Mouse (Mus musculus) kidney, embryonic 15.5 days (tissue): Measurements from ENCODE around the gene Mrpl4. TPM values are rescaled to one million over a fixed set of nuclear protein-coding genes. Genes with fewer than 3 reads are reported as not detected.
A peak's percentile ranks its signal among the peaks of the same experiment; 100 is the strongest.
"Not testable (repeated sequence)": the region's sequence is repeated elsewhere in the genome, so short reads cannot be mapped to it uniquely, and the experiment has no call there.

ENCODE experiments used
- ATAC-seq: fragments of 200-750 bp; cut with Nextera tagmentation; replicated peaks from 2 replicates; pipeline ENCODE4 v1.8.0; 2017; ENCODE audit warnings: moderate TSS enrichment; ENCODE audit not compliant: low FRiP score
- H3K27ac ChIP-seq: fragments of 300-500 bp; sonication (generic); 2 replicates; pipeline ENCODE4 v1.5.1; 2015; ENCODE audit warnings: mild to moderate bottlenecking, inconsistent platforms
- H3K27me3 ChIP-seq: fragments of 300-500 bp; sonication (generic); 2 replicates; pipeline ENCODE4 v1.6.1; 2015; ENCODE audit warnings: inconsistent platforms
- H3K36me3 ChIP-seq: fragments of 300-500 bp; sonication (generic); 2 replicates; pipeline ENCODE4 v1.6.1; 2015; ENCODE audit warnings: inconsistent platforms
- H3K4me1 ChIP-seq: fragments of 300-500 bp; sonication (generic); 2 replicates; pipeline ENCODE4 v1.6.1; 2015; ENCODE audit warnings: inconsistent platforms
- H3K4me2 ChIP-seq: fragments of 300-500 bp; sonication (generic); 2 replicates; pipeline ENCODE4 v1.6.1; 2015; ENCODE audit warnings: moderate library complexity, mild to moderate bottlenecking, inconsistent platforms
- H3K4me3 ChIP-seq: fragments of 300-500 bp; sonication (generic); replicated peaks from 2 replicates; pipeline ENCODE4 v1.5.1; 2015; ENCODE audit warnings: mild to moderate bottlenecking, inconsistent platforms
- H3K9ac ChIP-seq: fragments of 300-500 bp; sonication (generic); 2 replicates; pipeline ENCODE4 v1.6.1; 2015; ENCODE audit warnings: mild to moderate bottlenecking, inconsistent platforms
- H3K9me3 ChIP-seq: fragments of 300-500 bp; sonication (generic); replicated peaks from 2 replicates; pipeline ENCODE4 v1.6.1; 2016; ENCODE audit warnings: inconsistent platforms
- WGBS: fragments of 180-500 bp; shearing (Covaris S2); methylation state at CpG from one replicate; pipeline ENCODE4 v1.1.7; 2015; ENCODE audit warnings: mixed read lengths; 5-methylcytosine and 5-hydroxymethylcytosine counted together
- polyA plus RNA-seq: library from polyadenylated mRNA; unstranded; fragments of >200 nt; fragmentation: Nextera tagmentation; extraction: Ambion mirVana; gene quantifications from 2 replicates; pipeline ENCODE4 v1.2.1, GENCODE M21; 2015

The Mrpl4 gene
- polyA plus RNA-seq, 1 experiment from 2014 or later: 143 TPM

DNA sequence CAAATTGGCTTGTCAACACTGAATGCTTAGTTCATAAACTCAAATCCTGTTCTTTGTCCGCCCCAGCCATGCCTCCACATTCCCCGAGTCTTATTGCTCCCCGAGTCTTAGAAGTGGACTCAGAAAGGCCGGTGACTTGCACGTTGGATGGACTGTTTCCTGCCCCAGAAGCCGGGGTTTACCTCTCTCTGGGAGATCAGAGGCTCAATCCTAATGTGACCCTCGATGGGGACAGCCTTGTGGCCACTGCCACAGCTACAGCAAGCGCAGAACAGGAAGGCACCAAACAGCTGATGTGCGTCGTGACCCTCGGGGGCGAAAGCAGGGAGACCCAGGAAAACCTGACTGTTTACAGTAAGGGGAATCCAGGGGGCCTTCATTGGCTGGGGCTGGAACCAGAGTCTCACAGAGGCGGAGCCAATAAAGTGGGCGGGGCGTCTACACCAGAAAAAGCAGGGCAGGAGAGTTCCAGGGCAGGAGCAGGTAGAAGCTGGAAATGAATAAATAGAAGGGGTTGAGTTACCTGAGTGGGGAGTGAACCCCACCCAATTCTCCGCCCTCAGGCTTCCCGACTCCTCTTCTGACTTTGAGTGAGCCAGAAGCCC, 32.0 kb downstream of the Mrpl4 start:
- peak overlapping the region; percentile 12 for H3K4me3 ChIP-seq

DNA sequence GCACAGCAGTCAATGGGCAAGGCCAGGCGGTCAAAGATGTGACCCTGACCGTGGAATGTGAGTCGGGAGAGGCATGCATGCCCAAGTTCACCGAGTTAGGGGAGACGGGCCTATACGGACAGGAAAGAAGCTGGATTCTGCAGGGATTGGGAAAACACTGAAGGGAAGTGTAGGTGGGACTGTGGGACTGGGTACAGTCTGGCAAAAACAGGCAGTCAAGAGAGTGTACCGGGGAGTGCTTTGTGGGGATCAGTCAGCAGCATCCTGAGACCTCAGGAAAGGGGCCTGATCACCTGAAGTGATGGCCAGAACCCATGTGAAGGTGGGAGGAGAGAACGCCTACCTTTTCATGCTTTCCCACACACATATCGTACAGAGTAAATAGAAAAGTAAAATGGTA, 33.0 kb downstream of the Mrpl4 start:
- H3K27ac ChIP-seq: no peak overlapping the region
- no peak for ATAC-seq
- H3K9ac ChIP-seq: no peak overlapping the region
- H3K4me2 ChIP-seq: no peak overlapping the region
- 23% methylated on average over 9 of the region's 9 CpGs for WGBS
- H3K4me3 ChIP-seq: no peak overlapping the region
- peaks cover 89% of the 10 kb centered on the region for H3K27me3 ChIP-seq
- H3K4me1 ChIP-seq: peaks cover 78% of the 10 kb centered on the region
- no peaks in the 10 kb centered on the region for H3K36me3 ChIP-seq
- no peaks in the 10 kb centered on the region for H3K9me3 ChIP-seq

More for the DNA sequence above, 32.0 kb downstream of the Mrpl4 start:
- no peak overlapping the region for H3K27ac ChIP-seq
- no peak for ATAC-seq
- peaks cover 86% of the 10 kb centered on the region for H3K27me3 ChIP-seq
- H3K36me3 ChIP-seq: no peaks in the 10 kb centered on the region
- no peaks in the 10 kb centered on the region for H3K9me3 ChIP-seq
- peak overlapping the region; percentile 24; the same call in 1 of the 2 replicates for H3K4me2 ChIP-seq
- 5% methylated on average over 17 of the region's 17 CpGs for whole genome bisulfite sequencing
- peaks cover 84% of the 10 kb centered on the region for H3K4me1 ChIP-seq
- H3K9ac ChIP-seq: no peak overlapping the region

DNA sequence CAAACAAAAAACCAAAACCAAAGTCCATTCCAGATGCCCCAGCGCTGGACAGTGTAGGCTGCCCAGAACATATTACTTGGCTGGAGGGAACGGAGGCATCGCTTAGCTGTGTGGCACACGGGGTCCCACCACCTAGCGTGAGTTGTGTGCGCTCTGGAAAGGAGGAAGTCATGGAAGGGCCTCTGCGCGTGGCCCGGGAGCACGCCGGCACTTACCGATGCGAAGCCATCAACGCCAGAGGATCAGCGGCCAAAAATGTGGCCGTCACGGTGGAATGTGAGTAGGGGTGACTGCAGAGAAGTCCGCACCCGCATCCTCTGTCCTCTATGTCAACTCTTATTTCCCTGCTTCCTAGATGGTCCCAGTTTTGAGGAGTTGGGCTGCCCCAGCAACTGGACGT, 33.6 kb downstream of the Mrpl4 start:
- Histone ChIP-seq H3K27me3 (peaks cover 89% of the 10 kb centered on the region), H3K9me3 (no peaks in the 10 kb centered on the region), H3K4me2 (peak overlapping the region; percentile 72; the same call in 1 of the 2 replicates), H3K4me1 (peaks cover 77% of the 10 kb centered on the region), H3K9ac (no peak overlapping the region), H3K36me3 (no peaks in the 10 kb centered on the region), H3K27ac (no peak overlapping the region), H3K4me3 (peak overlapping the region; percentile 44; the same call in 1 of the 2 replicates)
- 6% methylated on average over 20 of the region's 20 CpGs for WGBS
- ATAC-seq: no peak

DNA sequence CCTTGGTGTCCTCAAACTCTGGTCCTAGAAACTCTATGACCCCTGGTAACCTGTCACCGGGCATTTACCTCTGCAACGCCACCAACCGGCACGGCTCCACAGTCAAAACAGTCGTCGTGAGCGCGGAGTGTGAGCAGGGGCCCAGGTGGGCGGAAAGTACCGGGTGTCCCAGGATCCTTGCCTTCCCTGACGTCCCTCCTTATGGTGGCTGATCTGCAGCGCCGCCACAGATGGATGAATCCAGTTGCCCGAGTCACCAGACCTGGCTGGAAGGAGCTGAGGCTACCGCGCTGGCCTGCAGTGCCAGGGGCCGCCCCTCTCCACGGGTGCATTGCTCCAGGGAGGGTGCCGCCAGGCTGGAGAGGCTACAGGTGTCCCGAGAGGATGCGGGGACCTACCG, 34.1 kb downstream of the Mrpl4 start:
- H3K4me2 ChIP-seq: peak overlapping the region; percentile 72
- H3K4me1 ChIP-seq: peaks cover 74% of the 10 kb centered on the region
- no peak overlapping the region for H3K9ac ChIP-seq
- peaks cover 87% of the 10 kb centered on the region for H3K27me3 ChIP-seq
- H3K9me3 ChIP-seq: no peaks in the 10 kb centered on the region
- H3K4me3 ChIP-seq: peak overlapping the region; percentile 44
- no peaks in the 10 kb centered on the region for H3K36me3 ChIP-seq
- WGBS: 2% methylated on average over 22 of the region's 22 CpGs
- ATAC-seq: no peak
- H3K27ac ChIP-seq: no peak overlapping the region

DNA sequence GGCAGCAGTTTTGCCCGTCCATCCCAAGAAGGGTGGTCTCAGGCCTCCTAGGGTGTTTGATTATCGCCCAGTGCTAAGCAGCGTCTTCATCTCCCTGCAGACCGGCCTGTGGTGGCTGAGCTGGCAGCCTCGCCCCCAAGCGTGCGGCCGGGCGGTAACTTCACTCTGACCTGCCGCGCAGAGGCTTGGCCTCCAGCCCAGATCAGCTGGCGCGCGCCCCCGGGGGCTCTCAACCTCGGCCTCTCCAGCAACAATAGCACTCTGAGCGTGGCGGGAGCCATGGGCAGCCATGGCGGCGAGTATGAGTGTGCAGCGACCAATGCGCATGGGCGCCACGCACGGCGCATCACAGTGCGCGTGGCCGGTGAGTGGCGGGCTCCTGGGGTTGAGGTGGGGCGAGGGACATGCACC, 34.9 kb downstream of the Mrpl4 start:
- WGBS: 1% methylated on average over 31 of the region's 31 CpGs
- no peaks in the 10 kb centered on the region for H3K36me3 ChIP-seq
- no peak; the same call in 1 of the 2 replicates for ATAC-seq
- H3K9me3 ChIP-seq: no peaks in the 10 kb centered on the region
- no peak overlapping the region for H3K27ac ChIP-seq
- H3K27me3 ChIP-seq: peaks cover 79% of the 10 kb centered on the region
- H3K9ac ChIP-seq: 0 out of 2 replicates have a peak overlapping the region, but pooled peaks have one; percentile 21
- peak overlapping the region; percentile 44 for H3K4me3 ChIP-seq
- peaks cover 66% of the 10 kb centered on the region for H3K4me1 ChIP-seq
- peak overlapping the region; percentile 72 for H3K4me2 ChIP-seq

DNA sequence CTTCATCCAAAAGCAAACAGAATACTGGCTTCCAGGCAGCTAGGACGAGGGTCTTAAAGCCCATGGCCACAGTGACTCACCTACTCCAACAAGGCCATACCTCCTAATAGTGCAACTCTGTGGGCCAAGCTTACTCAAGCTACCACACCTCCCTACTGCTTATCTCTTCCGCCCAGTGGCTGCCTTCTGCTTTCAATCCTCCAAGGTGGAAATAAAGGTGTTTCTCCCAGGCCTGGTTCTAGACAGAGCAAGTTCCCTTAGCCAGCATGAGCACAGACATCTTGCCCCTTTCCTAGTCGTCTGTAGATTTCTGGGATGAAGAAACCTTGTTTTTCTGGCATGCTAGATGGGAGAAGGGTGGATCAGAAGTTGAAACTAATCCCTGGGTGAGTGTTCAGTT, 37.2 kb downstream of the Mrpl4 start:
- 75% methylated on average over 3 of the region's 3 CpGs for WGBS
- Histone ChIP-seq H3K36me3 (no peaks in the 10 kb centered on the region), H3K9ac (no peak overlapping the region), H3K4me2 (no peak overlapping the region), H3K9me3 (no peaks in the 10 kb centered on the region), H3K4me3 (no peak overlapping the region), H3K4me1 (peaks cover 49% of the 10 kb centered on the region), H3K27me3 (peaks cover 57% of the 10 kb centered on the region), H3K27ac (no peak overlapping the region)
- no peak for ATAC-seq

DNA sequence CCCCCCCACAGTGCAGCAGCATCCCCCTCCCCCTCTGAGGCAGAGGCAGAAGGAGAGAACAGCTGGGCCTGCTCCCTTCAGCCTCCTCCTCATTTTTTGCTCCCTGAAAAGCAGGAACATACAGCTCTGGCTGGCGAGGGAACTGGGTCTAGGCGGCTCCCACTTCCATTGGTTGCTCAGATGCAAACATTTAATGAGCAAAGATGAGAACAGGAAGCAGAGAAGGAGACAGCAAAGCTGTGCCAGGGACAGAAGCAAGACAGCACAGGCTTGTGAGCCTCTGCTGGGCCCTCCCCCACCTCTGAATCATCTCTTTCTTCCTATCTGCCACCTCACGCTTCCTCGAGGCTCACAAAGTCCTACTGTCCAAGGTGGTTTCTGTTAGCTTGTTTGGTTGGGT, 38.8 kb downstream of the Mrpl4 start:
- H3K36me3 ChIP-seq: no peaks in the 10 kb centered on the region
- H3K27me3 ChIP-seq: peaks cover 42% of the 10 kb centered on the region
- no peak overlapping the region for H3K4me3 ChIP-seq
- H3K27ac ChIP-seq: no peak overlapping the region
- H3K4me2 ChIP-seq: no peak overlapping the region
- H3K4me1 ChIP-seq: peaks cover 35% of the 10 kb centered on the region
- WGBS: 41% methylated on average over 4 of the region's 4 CpGs
- H3K9me3 ChIP-seq: no peaks in the 10 kb centered on the region
- ATAC-seq: no peak
- H3K9ac ChIP-seq: no peak overlapping the region

DNA sequence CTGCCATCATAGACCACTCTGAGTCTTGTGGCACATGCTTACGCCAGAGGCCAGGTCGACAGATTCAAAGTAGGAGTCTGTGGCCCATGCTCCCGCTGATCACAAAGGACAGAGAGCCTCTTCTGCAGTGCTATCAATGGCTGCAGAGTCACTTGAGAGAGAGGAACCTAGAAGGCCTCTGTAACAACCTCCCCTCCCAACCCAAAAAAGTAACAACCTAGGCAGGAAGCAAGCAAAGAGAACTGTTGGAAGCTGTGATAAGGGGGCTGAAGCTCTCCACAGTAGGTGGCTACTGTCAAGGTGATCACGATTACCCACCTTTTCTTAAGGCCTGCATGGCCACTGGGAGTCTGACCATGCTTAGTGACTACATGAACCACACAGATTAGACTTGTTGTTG, 41.0 kb downstream of the Mrpl4 start:
- Histone ChIP-seq H3K27ac (no peak overlapping the region), H3K4me3 (no peak overlapping the region), H3K36me3 (no peaks in the 10 kb centered on the region), H3K4me1 (peaks cover 13% of the 10 kb centered on the region; the same call in 1 of the 2 replicates), H3K27me3 (peaks cover 19% of the 10 kb centered on the region), H3K9ac (no peak overlapping the region), H3K4me2 (no peak overlapping the region), H3K9me3 (no peaks in the 10 kb centered on the region)
- WGBS: 85% methylated on average over 4 of the region's 4 CpGs
- no peak for ATAC-seq

DNA sequence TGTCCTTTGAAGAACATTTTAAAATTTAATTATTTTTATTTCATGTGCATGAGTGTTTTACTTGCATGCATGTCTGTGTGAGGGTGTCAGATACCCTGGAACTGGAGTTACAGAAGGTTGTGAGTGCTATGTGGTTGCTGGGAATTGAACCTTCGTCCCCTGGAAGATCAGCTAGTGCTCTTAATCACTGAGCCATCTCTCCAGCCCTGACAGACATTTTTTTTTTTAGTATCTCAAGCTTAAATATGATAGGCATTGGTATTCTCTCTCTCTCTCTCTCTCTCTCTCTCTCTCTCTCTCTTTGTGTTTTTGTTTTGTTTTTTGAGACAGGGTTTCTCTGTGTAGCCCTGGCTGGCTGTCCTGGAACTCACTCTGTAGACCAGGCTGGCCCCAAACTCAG, 42.2 kb downstream of the Mrpl4 start:
- not testable (repeated sequence) for H3K27me3 ChIP-seq, ATAC-seq, H3K36me3 ChIP-seq, H3K9me3 ChIP-seq, H3K9ac ChIP-seq, H3K27ac ChIP-seq, H3K4me3 ChIP-seq, H3K4me2 ChIP-seq
- peaks cover 11% of the 10 kb centered on the region; the same call in 1 of the 2 replicates for H3K4me1 ChIP-seq
- 61% methylated on average over 1 of the region's 1 CpGs for WGBS

DNA sequence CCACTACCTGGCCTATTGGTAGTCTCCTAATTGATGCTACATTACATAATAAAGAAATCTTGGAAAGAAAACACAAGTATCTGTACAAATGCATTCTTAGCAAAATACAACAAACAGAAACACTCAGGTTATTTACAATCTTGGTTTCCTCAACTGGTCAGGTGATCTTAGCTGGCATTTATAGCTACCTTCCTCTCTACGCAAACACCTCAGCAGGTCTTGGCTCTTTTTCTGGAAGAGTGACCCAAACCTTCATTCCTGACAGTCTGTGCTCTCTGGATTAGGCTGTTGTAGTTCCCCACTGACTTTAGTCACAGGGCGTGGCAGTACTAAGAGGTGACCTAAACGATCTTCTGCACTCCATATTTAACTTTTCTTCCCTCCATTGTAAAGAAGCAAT, 42.7 kb downstream of the Mrpl4 start:
- Histone ChIP-seq H3K4me1 (peaks cover 10% of the 10 kb centered on the region; the same call in 1 of the 2 replicates), H3K4me2 (no peak overlapping the region), H3K36me3 (no peaks in the 10 kb centered on the region), H3K9ac (no peak overlapping the region), H3K27ac (no peak overlapping the region), H3K4me3 (no peak overlapping the region), H3K9me3 (no peaks in the 10 kb centered on the region), H3K27me3 (peaks cover 3% of the 10 kb centered on the region)
- WGBS: 81% methylated on average over 3 of the region's 3 CpGs
- ATAC-seq: no peak

DNA sequence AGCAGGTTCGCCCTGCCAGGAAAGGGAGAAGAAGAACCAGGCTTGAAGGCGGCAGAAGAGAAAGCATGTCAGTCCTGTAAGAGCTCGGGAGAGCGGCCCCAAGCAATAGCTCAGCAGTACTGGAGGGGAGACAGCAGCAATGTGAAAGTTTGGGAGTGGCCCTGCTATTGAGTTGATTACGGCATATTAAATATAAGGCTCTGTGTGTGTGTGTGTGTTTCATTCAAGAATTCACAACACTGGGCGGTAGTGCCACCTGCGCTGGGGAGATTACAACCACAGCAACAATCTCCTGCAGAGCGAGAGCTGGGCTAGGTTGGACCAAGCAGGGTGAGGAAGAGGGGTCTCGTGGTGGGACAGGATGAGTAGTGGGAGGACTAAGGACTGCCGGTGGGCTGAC, 49.0 kb downstream of the Mrpl4 start:
- no peak overlapping the region for H3K4me3 ChIP-seq
- ATAC-seq: no peak
- no peaks in the 10 kb centered on the region for H3K36me3 ChIP-seq
- no peak overlapping the region for H3K9ac ChIP-seq
- no peaks in the 10 kb centered on the region for H3K9me3 ChIP-seq
- 67% methylated on average over 10 of the region's 10 CpGs for WGBS
- no peak overlapping the region for H3K27ac ChIP-seq
- no peaks in the 10 kb centered on the region for H3K4me1 ChIP-seq
- no peak overlapping the region for H3K4me2 ChIP-seq
- H3K27me3 ChIP-seq: no peaks in the 10 kb centered on the region; the same call in 1 of the 2 replicates
